Mouse (Mus musculus) thymus, adult 2 months (tissue): ENCODE measurements around the gene Lyl1. TPM values are rescaled to one million over a fixed set of nuclear protein-coding genes. Genes with fewer than 3 reads are reported as not detected.
"Not testable (repeated sequence)": the region's sequence is repeated elsewhere in the genome, so short reads cannot be mapped to it uniquely, and the experiment has no call there.

ENCODE experiments used
- DNase-seq: peaks from one replicate; pipeline ENCODE4 v3.0.0; 2021
- H3K27ac ChIP-seq: fragments of 200-500 bp; 2 replicates; pipeline ENCODE4 v1.5.1; 2012; ENCODE audit warnings: low read length, control low read depth; ENCODE audit not compliant: control insufficient read depth, insufficient read depth
- H3K27me3 ChIP-seq: fragments of 200-500 bp; 2 replicates; pipeline ENCODE4 v1.6.1; 2012; ENCODE audit warnings: mild to moderate bottlenecking, low read length, moderate library complexity, mixed read lengths; ENCODE audit not compliant: control insufficient read depth, insufficient read depth
- H3K36me3 ChIP-seq: fragments of 200-500 bp; 2 replicates; pipeline ENCODE4 v1.6.1; 2012; ENCODE audit warnings: mild to moderate bottlenecking, low read length, moderate library complexity; ENCODE audit not compliant: control insufficient read depth, insufficient read depth
- H3K4me1 ChIP-seq: fragments of 200-500 bp; replicated peaks from 2 replicates; pipeline ENCODE4 v1.6.1; 2012; ENCODE audit warnings: low read length; ENCODE audit not compliant: control insufficient read depth, insufficient read depth
- H3K4me3 ChIP-seq: fragments of 200-500 bp; 2 replicates; pipeline ENCODE4 v1.5.1; 2012; ENCODE audit warnings: mild to moderate bottlenecking, low read length, control low read depth, moderate library complexity; ENCODE audit not compliant: control insufficient read depth, insufficient read depth
- CTCF ChIP-seq: fragments of 200-500 bp; IDR thresholded peaks from 2 replicates; pipeline ENCODE4 v1.5.1; 2012; ENCODE audit warnings: mild to moderate bottlenecking, control low read depth, low read length, moderate library complexity, borderline replicate concordance; ENCODE audit not compliant: control insufficient read depth, poor library complexity, insufficient read depth; ENCODE audit errors: extremely low read depth
- POLR2A ChIP-seq: fragments of 200-500 bp; IDR thresholded peaks from 2 replicates; pipeline ENCODE4 v1.6.1; 2012; ENCODE audit warnings: mild to moderate bottlenecking, low read length, control low read depth, moderate library complexity; ENCODE audit not compliant: control insufficient read depth, poor library complexity, insufficient read depth; ENCODE audit errors: extremely low read depth
- WGBS: fragments of 180-500 bp; shearing (Covaris S2); methylation state at CpG from one replicate; pipeline ENCODE4 v1.1.7; 2018; 5-methylcytosine and 5-hydroxymethylcytosine counted together
- polyA plus RNA-seq: library from polyadenylated mRNA; depleted of rRNA; stranded (reverse); fragments of >200 nt; gene quantifications from 2 replicates; pipeline ENCODE4 v1.2.3, GENCODE M21; 2012

Lyl1 gene
- polyA plus RNA-seq, 1 experiment, result 7.1 TPM

- H3K27me3 ChIP-seq, result no peaks in the 10 kb centered on the region
- no peak for TF ChIP-seq CTCF
- no peak for DNase-seq
- 77% methylated on average over 6 of the region's 6 CpGs for WGBS
- H3K4me3 ChIP-seq, result no peak overlapping the region
- peaks cover 9% of the 10 kb centered on the region; the same call in 1 of the 2 replicates for H3K36me3 ChIP-seq
- peaks cover 6% of the 10 kb centered on the region for H3K4me1 ChIP-seq
- H3K27ac ChIP-seq, result no peak overlapping the region
Measured at GRCm38 (mm10) chr8:84668731-84669485, 32.3 kb upstream of the Lyl1 start.

- not testable (repeated sequence) for DNase-seq, H3K27me3 ChIP-seq, H3K4me3 ChIP-seq, H3K27ac ChIP-seq, H3K4me1 ChIP-seq
- 94% methylated on average over 5 of the region's 5 CpGs for WGBS
- H3K36me3 ChIP-seq, result peaks cover 22% of the 10 kb centered on the region
Measured at GRCm38 (mm10) chr8:84670295-84671006, 30.8 kb upstream of the Lyl1 start.

- Histone ChIP-seq H3K36me3 (peaks cover 31% of the 10 kb centered on the region), H3K27me3 (no peaks in the 10 kb centered on the region), H3K4me3 (no peak overlapping the region), H3K27ac (no peak overlapping the region), H3K4me1 (no peaks in the 10 kb centered on the region)
- TF ChIP-seq POLR2A, result no peak
- TF ChIP-seq CTCF, result no peak
- 96% methylated on average over 5 of the region's 5 CpGs for WGBS
- no peak for DNase-seq
Measured at GRCm38 (mm10) chr8:84677305-84677704, 24.0 kb upstream of the Lyl1 start.

GRCm38 (mm10) chr8:84681476-84681875 lies 19.8 kb upstream of the Lyl1 start:
- 94% methylated on average over 2 of the region's 2 CpGs for WGBS
- Histone ChIP-seq H3K36me3 (no peaks in the 10 kb centered on the region), H3K27ac (no peak overlapping the region), H3K27me3 (no peaks in the 10 kb centered on the region), H3K4me1 (peaks cover 8% of the 10 kb centered on the region), H3K4me3 (no peak overlapping the region)
- TF ChIP-seq POLR2A, result no peak
- TF ChIP-seq CTCF, result no peak
- no peak for DNase-seq

GRCm38 (mm10) chr8:84682257-84682656 lies 19.0 kb upstream of the Lyl1 start:
- TF ChIP-seq CTCF (no peak), POLR2A (no peak)
- Histone ChIP-seq H3K27ac (no peak overlapping the region), H3K27me3 (no peaks in the 10 kb centered on the region), H3K4me3 (no peak overlapping the region), H3K4me1 (peaks cover 12% of the 10 kb centered on the region), H3K36me3 (no peaks in the 10 kb centered on the region)
- no peak for DNase-seq
- WGBS, result 26% methylated on average over 2 of the region's 2 CpGs

- Histone ChIP-seq H3K27me3 (no peaks in the 10 kb centered on the region), H3K27ac (no peak overlapping the region), H3K4me1 (peaks cover 13% of the 10 kb centered on the region), H3K4me3 (no peak overlapping the region), H3K36me3 (no peaks in the 10 kb centered on the region)
- DNase-seq, result no peak
- 68% methylated on average over 3 of the region's 3 CpGs for WGBS
- TF ChIP-seq POLR2A, result no peak
- no peak for TF ChIP-seq CTCF
Measured at GRCm38 (mm10) chr8:84684537-84684936, 16.7 kb upstream of the Lyl1 start.
